In the genomic region with DNA sequence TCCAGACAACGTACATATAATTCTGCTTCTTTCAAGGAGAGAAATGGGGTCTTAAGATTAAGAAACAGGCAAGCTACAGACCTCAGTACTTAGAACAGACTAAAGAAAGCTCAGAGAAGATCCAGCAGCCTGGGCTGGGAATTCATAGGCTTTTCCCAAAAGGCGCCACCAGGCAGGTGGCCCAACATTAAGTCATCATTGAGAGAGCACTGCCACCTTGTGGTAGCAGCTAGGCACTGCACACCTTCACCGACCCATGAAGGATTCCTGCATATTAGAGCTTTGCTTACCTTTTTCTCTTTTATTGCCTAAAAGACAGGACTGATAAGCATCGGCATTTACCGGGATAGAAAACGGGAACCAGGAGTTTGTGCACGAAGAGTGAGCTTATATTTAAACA, we compare ENCODE assay signal across 9 mouse cellular contexts. TPM values are rescaled to one million over a fixed set of nuclear protein-coding genes. Genes with fewer than 3 reads are reported as not detected.
DNase-seq lines count a peak whose midpoint lies in the region; ATAC-seq and TF ChIP-seq lines count a peak whose summit lies in the region.
"Had no signal": no experiment of that assay in that cellular context is flagged by ENCODE, and none has a peak within 500 bp of the region (broad histone marks: within the 10 kb centered on the region; RNA-seq: fewer than 3 reads in every experiment).

No protein-coding gene starts in this region.

- 20% methylated on average over 7 of the region's 7 CpGs for WGBS in embryonic facial prominence, embryonic 10.5 days
- 14% methylated on average over 7 of the region's 7 CpGs for WGBS in heart, postnatal 0 days
- WGBS in lung, adult 2 months, result 12% methylated on average over 7 of the region's 7 CpGs

- no peak overlapping the region for H3K4me3 ChIP-seq in E14TG2a.4 (replicated peaks; ENCODE audit: low read length)
- no peak overlapping the region for H3K4me3 ChIP-seq in embryonic facial prominence, embryonic 10.5 days
- no peak overlapping the region for H3K4me3 ChIP-seq in heart, postnatal 0 days (ENCODE audit: low read depth, low read length)
- peak overlapping the region; percentile 20 for H3K4me3 ChIP-seq in lung, adult 2 months (replicated peaks; ENCODE audit: extremely low read depth, low read depth, low read length)
- H3K4me3 ChIP-seq: limb, embryonic 15.5 days had no signal

- H3K4me2 ChIP-seq in heart, postnatal 0 days (ENCODE audit: low read depth, low read length), result no peak overlapping the region
- H3K4me2 ChIP-seq: limb, embryonic 15.5 days had no signal

- H3K9ac ChIP-seq in heart, postnatal 0 days (replicated peaks; ENCODE audit: low read depth, low read length), result no peak overlapping the region
- H3K9ac ChIP-seq: limb, embryonic 15.5 days had no signal

- no peaks in the 10 kb centered on the region for H3K36me3 ChIP-seq in E14TG2a.4 (ENCODE audit: insufficient read depth, low read length)
- H3K36me3 ChIP-seq in embryonic facial prominence, embryonic 10.5 days (replicated peaks), result no peaks in the 10 kb centered on the region
- no peaks in the 10 kb centered on the region for H3K36me3 ChIP-seq in heart, postnatal 0 days (replicated peaks; ENCODE audit: control insufficient read depth, insufficient read depth, low read length)
- H3K36me3 ChIP-seq: limb, embryonic 15.5 days had no signal

- H3K27me3 ChIP-seq in E14TG2a.4 (ENCODE audit: insufficient read depth, low read length), result peaks cover 4% of the 10 kb centered on the region; the same call in 1 of the 2 replicates
- H3K27me3 ChIP-seq in embryonic facial prominence, embryonic 10.5 days (replicated peaks; ENCODE audit: low read depth, poor library complexity, severe bottlenecking), result no peaks in the 10 kb centered on the region
- no peaks in the 10 kb centered on the region for H3K27me3 ChIP-seq in heart, postnatal 0 days (ENCODE audit: control insufficient read depth, insufficient read depth, low read length)
- H3K27me3 ChIP-seq: limb, embryonic 15.5 days had no signal

- no peak for TF ChIP-seq EP300 in heart, postnatal 0 days (IDR thresholded peaks at IDR 0.05; ENCODE audit: low read depth)

- DNase-seq in adrenal gland, postnatal 25 days, result peak; percentile 70
- DNase-seq in embryonic facial prominence, embryonic 10.5 days (ENCODE audit: low spot score), result peak; percentile 68
- DNase-seq in heart, postnatal 0 days (ENCODE audit: low spot score), result peak; percentile 69
- peak; percentile 79 to 80 for DNase-seq in kidney, postnatal 4 days
- peak; percentile 68 for DNase-seq in lung, adult 2 months
- peak; percentile 62 for DNase-seq in ovary, postnatal 14 days (ENCODE audit: low spot score)
- DNase-seq in thymus, postnatal 4 days, result peak; percentile 68

- H3K9me3 ChIP-seq in E14TG2a.4 (ENCODE audit: low read length), result no peaks in the 10 kb centered on the region
- no peaks in the 10 kb centered on the region for H3K9me3 ChIP-seq in embryonic facial prominence, embryonic 10.5 days
- no peaks in the 10 kb centered on the region for H3K9me3 ChIP-seq in heart, postnatal 0 days (replicated peaks; ENCODE audit: control insufficient read depth, low read length)
- H3K9me3 ChIP-seq: limb, embryonic 15.5 days had no signal

- no peaks in the 10 kb centered on the region for H3K4me1 ChIP-seq in E14TG2a.4 (replicated peaks; ENCODE audit: low read depth, low read length)
- no peaks in the 10 kb centered on the region for H3K4me1 ChIP-seq in embryonic facial prominence, embryonic 10.5 days
- no peaks in the 10 kb centered on the region for H3K4me1 ChIP-seq in heart, postnatal 0 days (ENCODE audit: control insufficient read depth, insufficient read depth)
- no peaks in the 10 kb centered on the region; the same call in 1 of the 2 replicates for H3K4me1 ChIP-seq in lung, adult 2 months (ENCODE audit: control insufficient read depth, insufficient read depth, low read length)
- H3K4me1 ChIP-seq: limb, embryonic 15.5 days had no signal

- H3K27ac ChIP-seq in embryonic facial prominence, embryonic 10.5 days (replicated peaks), result no peak overlapping the region
- no peak overlapping the region for H3K27ac ChIP-seq in heart, postnatal 0 days (ENCODE audit: low read depth)
- H3K27ac ChIP-seq: limb, embryonic 15.5 days had no signal

- ATAC-seq in heart, postnatal 0 days (ENCODE audit: insufficient read depth, low read depth), result no peak

- TF ChIP-seq CTCF in E14TG2a.4 (conservative IDR thresholded peaks at IDR 0.05; ENCODE audit: low read length), result peak; percentile 87
- TF ChIP-seq CTCF in heart, postnatal 0 days (IDR thresholded peaks at IDR 0.05; ENCODE audit: low read depth), result peak; percentile 86
- peak; percentile 99 for TF ChIP-seq CTCF in lung, adult 2 months (IDR thresholded peaks at IDR 0.05; ENCODE audit: insufficient read depth, low read length)

- TF ChIP-seq POLR2A in lung, adult 2 months (IDR thresholded peaks at IDR 0.05; ENCODE audit: borderline replicate concordance, extremely low read depth, low read depth, low read length), result no peak

RNA-seq across cellular contexts. Expression of a gene that starts 15.5 kb away (rescaled TPM):
- total RNA-seq in adrenal gland, postnatal 25 days (2021), result not detected in 2 replicates
- polyA plus RNA-seq in embryonic facial prominence, embryonic 10.5 days (2016; fragmentation: Nextera tagmentation; extraction: Ambion mirVana), result not detected in 2 replicates
- total RNA-seq in heart, postnatal 0 days (2014; rRNA removed; ENCODE audit: low replicate concordance), result not detected in 2 replicates
- not detected in 2 replicates for polyA plus RNA-seq in heart, postnatal 0 days (2015; fragmentation: Nextera tagmentation; extraction: Ambion mirVana)
- not detected in 2 replicates for polyA plus RNA-seq in lung, adult 2 months (2012; rRNA removed)

RNA-seq across cellular contexts. Expression of a gene that starts 21.4 kb away (rescaled TPM):
- not detected in 2 replicates for total RNA-seq in adrenal gland, postnatal 25 days (2021)
- polyA plus RNA-seq in embryonic facial prominence, embryonic 10.5 days (2016; fragmentation: Nextera tagmentation; extraction: Ambion mirVana), result not detected in 2 replicates
- total RNA-seq in heart, postnatal 0 days (2014; rRNA removed; ENCODE audit: low replicate concordance), result not detected in 2 replicates
- not detected in 2 replicates for polyA plus RNA-seq in heart, postnatal 0 days (2015; fragmentation: Nextera tagmentation; extraction: Ambion mirVana)
- not detected in 2 replicates for polyA plus RNA-seq in lung, adult 2 months (2012; rRNA removed)
- polyA plus RNA-seq: limb, embryonic 15.5 days had no signal

RNA-seq across cellular contexts. Expression of a gene that starts 34.5 kb away (rescaled TPM):
- total RNA-seq in adrenal gland, postnatal 25 days (2021), result not detected in 2 replicates
- not detected in 2 replicates for polyA plus RNA-seq in embryonic facial prominence, embryonic 10.5 days (2016; fragmentation: Nextera tagmentation; extraction: Ambion mirVana)
- not detected in 2 replicates for total RNA-seq in heart, postnatal 0 days (2014; rRNA removed; ENCODE audit: low replicate concordance)
- polyA plus RNA-seq in heart, postnatal 0 days (2015; fragmentation: Nextera tagmentation; extraction: Ambion mirVana), result not detected in 2 replicates
- not detected in 2 replicates for polyA plus RNA-seq in lung, adult 2 months (2012; rRNA removed)
- polyA plus RNA-seq: limb, embryonic 15.5 days had no signal
